Mouse (Mus musculus): ENCODE data around the gene Ppp1r14a.

Ppp1r14a gene

GRCm38 (mm10) chr7:29335841-29336671 lies 46.9 kb downstream of the Ppp1r14a start:
- no peak for DNase-seq

- DNase-seq: no peak
Observed at GRCm38 (mm10) chr7:29336795-29337319, 47.7 kb downstream of the Ppp1r14a start.

- DNase-seq: no peak
Observed at GRCm38 (mm10) chr7:29337766-29338165, 48.7 kb downstream of the Ppp1r14a start.

GRCm38 (mm10) chr7:29338351-29338919 lies 49.3 kb downstream of the Ppp1r14a start:
- no peak for DNase-seq

GRCm38 (mm10) chr7:29338984-29339679 lies 50.0 kb downstream of the Ppp1r14a start:
- no peak for DNase-seq

GRCm38 (mm10) chr7:29340247-29340646 lies 51.1 kb downstream of the Ppp1r14a start:
- DNase-seq: no peak

GRCm38 (mm10) chr7:29340838-29341237 lies 51.7 kb downstream of the Ppp1r14a start:
- DNase-seq: no peak

- DNase-seq: no peak
Observed at GRCm38 (mm10) chr7:29341722-29342121, 52.6 kb downstream of the Ppp1r14a start.

- DNase-seq: no peak
Observed at GRCm38 (mm10) chr7:29342489-29343092, 53.5 kb downstream of the Ppp1r14a start.

Measured in retina, postnatal 1 day (tissue).